Mouse (Mus musculus) heart, adult 2 months (tissue): ENCODE measurements around the gene Stxbp3.

Experiments
- CTCF ChIP-seq: fragments of 200-600 bp; IDR thresholded peaks from 2 replicates; pipeline ENCODE4 v1.8.1; 2022; ENCODE audit warnings: antibody characterized with exemption, mild to moderate bottlenecking, moderate library complexity
- EP300 ChIP-seq: fragments of 200-500 bp; IDR thresholded peaks from 2 replicates; pipeline ENCODE4 v1.6.1; 2011; ENCODE audit warnings: low read depth, low read length, control low read depth; ENCODE audit not compliant: insufficient read depth

GRCm38 (mm10) chr3:108838980-108839379, 1.3 kb downstream of the Stxbp3 start:
- TF ChIP-seq CTCF: no peak
- TF ChIP-seq EP300: no peak
